10 mouse cellular contexts compared by ENCODE assay signal in genomic region chr5:150262046-150262716, GRCm38 (mm10).
DNase-seq lines count a peak whose midpoint lies in the region; ATAC-seq lines count a peak whose summit lies in the region.
"Had no signal": no experiment of that assay in that cellular context is flagged by ENCODE, and none has a peak within 500 bp of the region (broad histone marks: within the 10 kb centered on the region; RNA-seq: fewer than 3 reads in every experiment).

No protein-coding gene starts in this region.

- peak; percentile 8 for ATAC-seq in CD4-positive, CD25-positive, alpha-beta regulatory T cell, adult 4 months
- no peak for ATAC-seq in forebrain, embryonic 15.5 days (replicated peaks)
- ATAC-seq in erythroid progenitor cell, adult 5-6 weeks (replicated peaks; ENCODE audit: low FRiP score, poor library complexity, severe bottlenecking), result no peak

- WGBS in heart, embryonic 10.5 days, result 76% methylated on average over 16 of the region's 16 CpGs
- 60% methylated on average over 16 of the region's 16 CpGs for WGBS in forebrain, embryonic 15.5 days

- peak overlapping the region; percentile 77 for H3K4me2 ChIP-seq in forebrain, embryonic 15.5 days (replicated peaks)
- H3K4me2 ChIP-seq: liver, embryonic 15.5 days had no signal

- H3K4me1 ChIP-seq in heart, embryonic 10.5 days, result peaks cover 25% of the 10 kb centered on the region
- H3K4me1 ChIP-seq in forebrain, embryonic 15.5 days, result peaks cover 27% of the 10 kb centered on the region

- H3K27me3 ChIP-seq in heart, embryonic 10.5 days (ENCODE audit: insufficient read depth, poor library complexity, severe bottlenecking), result no peaks in the 10 kb centered on the region
- H3K27me3 ChIP-seq in forebrain, embryonic 15.5 days, result no peaks in the 10 kb centered on the region
- H3K27me3 ChIP-seq: CH12.LX had no signal

- no peaks in the 10 kb centered on the region for H3K36me3 ChIP-seq in heart, embryonic 10.5 days
- H3K36me3 ChIP-seq in forebrain, embryonic 15.5 days, result no peaks in the 10 kb centered on the region
- H3K36me3 ChIP-seq: liver, embryonic 15.5 days had no signal

- DNase-seq in heart, embryonic 10.5 days (ENCODE audit: low spot score), result no peak
- DNase-seq in heart, postnatal 36 days, result no peak
- DNase-seq in kidney, postnatal 25 days, result peak; percentile 70 to 88
- no peak for DNase-seq in spleen, postnatal 36 days (ENCODE audit: low spot score in 2 of 2)
- no peak for DNase-seq in thymus, adult 18-20 months

- peak overlapping the region; percentile 69; the same call in 1 of the 2 replicates for H3K27ac ChIP-seq in heart, embryonic 10.5 days
- no peak overlapping the region for H3K27ac ChIP-seq in forebrain, embryonic 15.5 days (replicated peaks)
- H3K27ac ChIP-seq: liver, embryonic 15.5 days had no signal

- peak overlapping the region; percentile 74; the same call in 1 of the 2 replicates for H3K9ac ChIP-seq in forebrain, embryonic 15.5 days (replicated peaks)
- H3K9ac ChIP-seq: liver, embryonic 15.5 days had no signal

- H3K4me3 ChIP-seq in heart, embryonic 10.5 days, result peak overlapping the region; percentile 68
- H3K4me3 ChIP-seq in forebrain, embryonic 15.5 days, result peak overlapping the region; percentile 61
- H3K4me3 ChIP-seq: liver, embryonic 15.5 days had no signal

- H3K9me3 ChIP-seq in heart, embryonic 10.5 days, result no peaks in the 10 kb centered on the region
- no peaks in the 10 kb centered on the region for H3K9me3 ChIP-seq in forebrain, embryonic 15.5 days
- H3K9me3 ChIP-seq: liver, embryonic 15.5 days had no signal

- intact Hi-C loops in heart, postnatal 36 days (cut with DNase I), result no loop called here

Comparison
In these comparisons a context has a peak if more than half of its experiments do, and no peak if none do; other contexts are left out.
1. DNase-seq: peak in kidney, postnatal 25 days (2 of 2); none in heart, embryonic 10.5 days (single experiment), heart, postnatal 36 days (0 of 2), spleen, postnatal 36 days (0 of 2) and thymus, adult 18-20 months (0 of 2).